Mouse (Mus musculus) spleen, postnatal 36 days (tissue): Measurements from ENCODE around the gene Mroh2a.

Experiments
- DNase-seq, 2 experiments: peaks; one replicate each; pipeline ENCODE4 v3.0.0; 2022; ENCODE audit warnings: low spot score in 2 of 2, mixed read lengths in 1 of 2

Gene Mroh2a

GRCm38 (mm10) chr1:88258881-88259642 lies 32.3 kb downstream of the Mroh2a start:
- DNase-seq, result no peak

GRCm38 (mm10) chr1:88259643-88260024 lies 32.8 kb downstream of the Mroh2a start:
- DNase-seq, result no peak

- no peak for DNase-seq
These were observed 33.3 kb downstream of the Mroh2a start for GRCm38 (mm10) chr1:88260114-88260513.

GRCm38 (mm10) chr1:88260604-88261377 lies 34.0 kb downstream of the Mroh2a start:
- no peak for DNase-seq

- no peak for DNase-seq
These were observed 34.9 kb downstream of the Mroh2a start for GRCm38 (mm10) chr1:88261706-88262105.

GRCm38 (mm10) chr1:88262255-88262654 lies 35.5 kb downstream of the Mroh2a start:
- no peak for DNase-seq

GRCm38 (mm10) chr1:88262961-88263360 lies 36.2 kb downstream of the Mroh2a start:
- DNase-seq, result no peak

- DNase-seq, result no peak
These were observed 37.0 kb downstream of the Mroh2a start for GRCm38 (mm10) chr1:88263778-88264177.

- no peak for DNase-seq
These were observed 37.6 kb downstream of the Mroh2a start for GRCm38 (mm10) chr1:88264237-88264868.

GRCm38 (mm10) chr1:88264869-88265240 lies 38.1 kb downstream of the Mroh2a start:
- no peak for DNase-seq

- no peak for DNase-seq
These were observed 39.3 kb downstream of the Mroh2a start for GRCm38 (mm10) chr1:88266123-88266522.

GRCm38 (mm10) chr1:88267489-88267888 lies 40.7 kb downstream of the Mroh2a start:
- no peak for DNase-seq

GRCm38 (mm10) chr1:88268070-88268469 lies 41.3 kb downstream of the Mroh2a start:
- no peak for DNase-seq

GRCm38 (mm10) chr1:88269539-88270309 lies 42.9 kb downstream of the Mroh2a start:
- no peak for DNase-seq

- no peak for DNase-seq
These were observed 46.1 kb downstream of the Mroh2a start for GRCm38 (mm10) chr1:88272851-88273250.

GRCm38 (mm10) chr1:88273326-88273725 lies 46.5 kb downstream of the Mroh2a start:
- no peak for DNase-seq

- no peak for DNase-seq
These were observed 47.0 kb downstream of the Mroh2a start for GRCm38 (mm10) chr1:88273832-88274231.

- DNase-seq, result no peak
These were observed 47.7 kb downstream of the Mroh2a start for GRCm38 (mm10) chr1:88274371-88275077.

GRCm38 (mm10) chr1:88275078-88275680 lies 48.4 kb downstream of the Mroh2a start:
- no peak for DNase-seq

- DNase-seq, result no peak
These were observed 49.1 kb downstream of the Mroh2a start for GRCm38 (mm10) chr1:88275698-88276523.
